In genomic region chr13:74192613-74193012, GRCm38 (mm10) we compare ENCODE assay signal across 9 mouse cellular contexts. TPM values are rescaled to one million over a fixed set of nuclear protein-coding genes. Genes with fewer than 3 reads are reported as not detected.
DNase-seq lines count a peak whose midpoint lies in the region; ATAC-seq and TF ChIP-seq lines count a peak whose summit lies in the region.
"Had no signal": no experiment of that assay in that cellular context is flagged by ENCODE, and none has a peak within 500 bp of the region (broad histone marks: within the 10 kb centered on the region; RNA-seq: fewer than 3 reads in every experiment).

No protein-coding gene starts in this region.

- no peaks in the 10 kb centered on the region for H3K9me3 ChIP-seq in limb, embryonic 14.5 days (ENCODE audit: control insufficient read depth, low read length)
- no peaks in the 10 kb centered on the region for H3K9me3 ChIP-seq in limb, embryonic 10.5 days (replicated peaks)

- peaks cover 72% of the 10 kb centered on the region for H3K36me3 ChIP-seq in limb, embryonic 14.5 days (ENCODE audit: control insufficient read depth, insufficient read depth, low read length)
- H3K36me3 ChIP-seq in limb, embryonic 10.5 days = peaks cover 80% of the 10 kb centered on the region
- peaks cover 53% of the 10 kb centered on the region for H3K36me3 ChIP-seq in thymus, adult 2 months (ENCODE audit: control insufficient read depth, insufficient read depth, low read length)

- no peaks in the 10 kb centered on the region for H3K4me1 ChIP-seq in limb, embryonic 14.5 days (ENCODE audit: control insufficient read depth, insufficient read depth, low read length)
- no peaks in the 10 kb centered on the region for H3K4me1 ChIP-seq in limb, embryonic 10.5 days
- H3K4me1 ChIP-seq in thymus, adult 2 months (replicated peaks; ENCODE audit: control insufficient read depth, insufficient read depth, low read length) = no peaks in the 10 kb centered on the region

- no peak for TF ChIP-seq CTCF in thymus, adult 2 months (IDR thresholded peaks at IDR 0.05; ENCODE audit: borderline replicate concordance, control insufficient read depth, extremely low read depth, insufficient read depth, low read length, poor library complexity)

- no peak for ATAC-seq in limb, embryonic 14.5 days (ENCODE audit: low FRiP score, low read depth)
- ATAC-seq in activated CD4-positive, CD25-positive, alpha-beta regulatory T cell, adult 4 months = peak; percentile 35
- peak; percentile 84 for ATAC-seq in megakaryocyte progenitor cell, adult 5-6 weeks (replicated peaks; ENCODE audit: poor library complexity)

- no peaks in the 10 kb centered on the region for H3K27me3 ChIP-seq in limb, embryonic 14.5 days (ENCODE audit: control insufficient read depth, insufficient read depth, low read length)
- no peaks in the 10 kb centered on the region for H3K27me3 ChIP-seq in limb, embryonic 10.5 days (ENCODE audit: low read depth, poor library complexity, severe bottlenecking)
- no peaks in the 10 kb centered on the region for H3K27me3 ChIP-seq in thymus, adult 2 months (ENCODE audit: control insufficient read depth, insufficient read depth, low read length)

- no peak overlapping the region for H3K4me3 ChIP-seq in limb, embryonic 14.5 days (replicated peaks; ENCODE audit: low read length)
- H3K4me3 ChIP-seq in limb, embryonic 10.5 days = no peak overlapping the region
- no peak overlapping the region for H3K4me3 ChIP-seq in thymus, adult 2 months (ENCODE audit: control insufficient read depth, insufficient read depth, low read length)
- H3K4me3 ChIP-seq: myocyte had no signal

- DNase-seq in cerebellum, postnatal 10 days = peak; percentile 38 to 44
- no peak for DNase-seq in cerebellum, adult 11 months
- peak; percentile 59 for DNase-seq in limb, embryonic 14.5 days (ENCODE audit: low spot score)
- no peak for DNase-seq in limb, embryonic 10.5 days (ENCODE audit: low spot score)
- DNase-seq in thymus, adult 2 months = no peak
- DNase-seq in left cerebral cortex, adult 18-20 months (ENCODE audit: low spot score in 2 of 2) = no peak

- no peak overlapping the region for H3K4me2 ChIP-seq in limb, embryonic 14.5 days (replicated peaks; ENCODE audit: low read depth, low read length, severe bottlenecking)

- TF ChIP-seq POLR2A in limb, embryonic 14.5 days (IDR thresholded peaks at IDR 0.05; ENCODE audit: borderline replicate concordance, extremely low read depth, insufficient read depth, insufficient read length) = no peak
- no peak for TF ChIP-seq POLR2A in thymus, adult 2 months (IDR thresholded peaks at IDR 0.05; ENCODE audit: control insufficient read depth, extremely low read depth, insufficient read depth, low read length, poor library complexity)

- H3K9ac ChIP-seq in limb, embryonic 14.5 days (ENCODE audit: low read depth, low read length, severe bottlenecking) = no peak overlapping the region

- WGBS in limb, embryonic 14.5 days = 78% methylated on average over 6 of the region's 6 CpGs
- WGBS in limb, embryonic 10.5 days = 86% methylated on average over 6 of the region's 6 CpGs
- WGBS in thymus, adult 2 months = 96% methylated on average over 6 of the region's 6 CpGs

- H3K27ac ChIP-seq in limb, embryonic 14.5 days (replicated peaks; ENCODE audit: low read depth, low read length) = no peak overlapping the region
- no peak overlapping the region for H3K27ac ChIP-seq in limb, embryonic 10.5 days
- no peak overlapping the region for H3K27ac ChIP-seq in thymus, adult 2 months (ENCODE audit: control insufficient read depth, insufficient read depth, low read length)

RNA-seq across cellular contexts. Expression of gene Exoc3, which starts 15.9 kb away (rescaled TPM):
- polyA plus RNA-seq in limb, embryonic 14.5 days (2012; rRNA removed) = 42.6 and 42.9 TPM in 2 replicates
- 89.7 and 106 TPM in 2 replicates for polyA plus RNA-seq in limb, embryonic 14.5 days (2014; fragmentation: Nextera tagmentation; extraction: Ambion mirVana)
- polyA plus RNA-seq in limb, embryonic 10.5 days (2016; fragmentation: Nextera tagmentation; extraction: Ambion mirVana) = 78.4 and 87.2 TPM in 2 replicates
- polyA plus RNA-seq in activated CD4-positive, CD25-positive, alpha-beta regulatory T cell, adult 4 months (2017; shearing (Covaris generic)) = 10 to 100 TPM; 77.3 to 85.7 TPM
- total RNA-seq in megakaryocyte progenitor cell, adult 5-6 weeks (2015) = 19.5 and 24.5 TPM in 2 replicates
- 27.9 and 43.2 TPM in 2 replicates for total RNA-seq in megakaryocyte progenitor cell, adult 5-6 weeks (2017)
- polyA plus RNA-seq in thymus, adult 2 months (2012; rRNA removed) = 36.1 and 45.6 TPM in 2 replicates
- total RNA-seq in left cerebral cortex, adult 18-20 months (2021) = 10 to 100 TPM; 70.5 to 73.8 TPM

Comparison
In these comparisons a context has a peak if more than half of its experiments do, and no peak if none do; other contexts are left out.
1. DNase-seq: peak in cerebellum, postnatal 10 days (2 of 2) and limb, embryonic 14.5 days (single experiment); none in cerebellum, adult 11 months (single experiment), limb, embryonic 10.5 days (single experiment), thymus, adult 2 months (single experiment) and left cerebral cortex, adult 18-20 months (0 of 2).